Mouse (Mus musculus) ES-Bruce4 (cell line): Measurements from ENCODE around the gene Manba.

Source experiments
- CTCF ChIP-seq: IDR thresholded peaks from one replicate; pipeline ENCODE4 v1.8.1; 2011; ENCODE audit warnings: low read depth, low read length
- POLR2A ChIP-seq: IDR thresholded peaks from one replicate; pipeline ENCODE4 v1.8.1; 2011; ENCODE audit warnings: low read length; ENCODE audit not compliant: insufficient read depth

- TF ChIP-seq POLR2A (no peak), CTCF (no peak)
Observed at GRCm38 (mm10) chr3:135602731-135603130, 117.3 kb downstream of the Manba start.
